Mouse (Mus musculus) cerebellum, adult 2 months (tissue): ENCODE measurements at regions not wholly inside any gene's neighbourhood (a gene's known extent, or its start where the extent isn't known, plus 50 kb on each side); places are given as distances from the start of the nearest gene placed in this dataset.

ENCODE experiments used
- CTCF ChIP-seq: fragments of 200-500 bp; IDR thresholded peaks from 2 replicates; pipeline ENCODE4 v1.5.1; 2011; ENCODE audit warnings: low read depth, mild to moderate bottlenecking, control low read depth, low read length, moderate library complexity, borderline replicate concordance; ENCODE audit not compliant: insufficient read depth
- POLR2A ChIP-seq: fragments of 200-500 bp; IDR thresholded peaks from 2 replicates; pipeline ENCODE4 v1.6.1; 2011; ENCODE audit warnings: low read length, control low read depth, borderline replicate concordance; ENCODE audit not compliant: insufficient read depth

- TF ChIP-seq POLR2A (no peak), CTCF (no peak)
These were observed 73.6 kb upstream of the Tbx5 start for GRCm38 (mm10) chr5:119758880-119759279.
